Mouse (Mus musculus) brain, embryonic 14.5 days (tissue): ENCODE data around the gene 1700010B08Rik.
"Not testable (repeated sequence)": the region's sequence is repeated elsewhere in the genome, so short reads cannot be mapped to it uniquely, and the experiment has no call there.

Experiments used
- CTCF ChIP-seq: fragments of 200-500 bp; IDR thresholded peaks from 2 replicates; pipeline ENCODE4 v1.5.1; 2012; ENCODE audit warnings: inconsistent platforms, mild to moderate bottlenecking, moderate library complexity, borderline replicate concordance; ENCODE audit not compliant: insufficient read depth, insufficient read length; ENCODE audit errors: extremely low read depth
- POLR2A ChIP-seq: fragments of 200-500 bp; IDR thresholded peaks from 2 replicates; pipeline ENCODE4 v1.6.1; 2012; ENCODE audit warnings: mild to moderate bottlenecking, inconsistent platforms, borderline replicate concordance; ENCODE audit not compliant: poor library complexity, insufficient read depth, insufficient read length, severe bottlenecking; ENCODE audit errors: extremely low read depth

- not testable (repeated sequence) for TF ChIP-seq CTCF, POLR2A
Measured at GRCm38 (mm10) chr2:173707626-173708025, 11.6 kb upstream of the 1700010B08Rik start.
